Mouse (Mus musculus) hindbrain, postnatal 0 days (tissue): ENCODE measurements at regions not wholly inside any gene's neighbourhood (a gene's known extent, or its start where the extent isn't known, plus 50 kb on each side); places are given as distances from the start of the nearest gene placed in this dataset.

Experiments used
- ATAC-seq: fragments of 200-750 bp; cut with Nextera tagmentation; 2 replicates; pipeline ENCODE4 v1.8.0; 2017; ENCODE audit warnings: mild to moderate bottlenecking, moderate TSS enrichment, moderate library complexity
- DNase-seq: peaks from one replicate; pipeline ENCODE4 v3.0.0-alpha.2; 2015; ENCODE audit warnings: low spot score
- H3K27ac ChIP-seq: fragments of 300-500 bp; sonication (generic); 2 replicates; pipeline ENCODE4 v1.5.1; 2014; ENCODE audit warnings: mild to moderate bottlenecking
- H3K27me3 ChIP-seq: fragments of 300-500 bp; sonication (generic); 2 replicates; pipeline ENCODE4 v1.6.1; 2014; ENCODE audit warnings: low read length, mixed read lengths; ENCODE audit not compliant: insufficient read depth
- H3K36me3 ChIP-seq: fragments of 300-500 bp; sonication (generic); 2 replicates; pipeline ENCODE4 v1.6.1; 2014; ENCODE audit warnings: low read length, mixed read lengths; ENCODE audit not compliant: insufficient read depth
- H3K4me1 ChIP-seq: fragments of 300-500 bp; sonication (generic); 2 replicates; pipeline ENCODE4 v1.6.1; 2014; ENCODE audit warnings: antibody characterized with exemption, low read length, mixed read lengths; ENCODE audit not compliant: insufficient read depth
- H3K4me2 ChIP-seq: fragments of 300-500 bp; sonication (generic); 2 replicates; pipeline ENCODE4 v1.6.1; 2014; ENCODE audit warnings: low read depth, mild to moderate bottlenecking, low read length, moderate library complexity, mixed read lengths
- H3K4me3 ChIP-seq: fragments of 300-500 bp; sonication (generic); 2 replicates; pipeline ENCODE4 v1.5.1; 2014; ENCODE audit warnings: low read length
- H3K9ac ChIP-seq: fragments of 300-500 bp; sonication (generic); replicated peaks from 2 replicates; pipeline ENCODE4 v1.6.1; 2014; ENCODE audit warnings: mild to moderate bottlenecking, low read length, moderate library complexity, mixed read lengths
- H3K9me3 ChIP-seq: fragments of 300-500 bp; sonication (generic); 2 replicates; pipeline ENCODE4 v1.6.1; 2016; ENCODE audit warnings: low read length, mixed read lengths
- CTCF ChIP-seq: IDR thresholded peaks from 2 replicates; pipeline ENCODE4 v1.5.1; 2016; ENCODE audit warnings: antibody characterized with exemption, control low read depth, low read depth
- whole genome bisulfite sequencing: fragments of 180-500 bp; shearing (Covaris S2); extraction: QIAGEN DNeasy Blood & Tissue Kit; methylation state at CpG from one replicate; pipeline ENCODE4 v1.1.7; 2014; 5-methylcytosine and 5-hydroxymethylcytosine counted together

DNA sequence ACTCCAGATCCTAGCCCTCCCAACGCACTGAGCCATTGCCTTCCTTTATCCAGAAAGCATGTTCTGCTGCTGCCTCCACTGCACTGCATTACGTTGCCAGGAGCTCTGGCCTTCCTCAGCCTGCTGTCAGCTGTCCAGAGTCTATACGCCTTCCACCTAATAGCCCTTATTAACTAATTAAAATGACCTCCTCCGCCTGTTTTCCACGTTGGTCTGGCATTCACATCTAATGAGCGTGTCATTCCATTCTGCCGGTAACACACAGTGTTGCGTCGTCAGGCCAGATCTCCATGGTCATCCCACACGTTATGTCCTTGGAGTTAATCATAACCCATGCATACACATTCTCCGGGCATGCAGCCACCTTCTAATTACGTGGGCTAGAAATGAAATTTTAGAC lies 56.7 kb upstream of the Med4 start:
- WGBS = 31% methylated on average over 12 of the region's 12 CpGs
- ATAC-seq (peak; percentile 86), DNase-seq (peak; percentile 62)
- Histone ChIP-seq H3K27ac (no peak overlapping the region), H3K4me1 (no peaks in the 10 kb centered on the region), H3K4me3 (no peak overlapping the region), H3K36me3 (no peaks in the 10 kb centered on the region), H3K9me3 (no peaks in the 10 kb centered on the region), H3K9ac (no peak overlapping the region), H3K4me2 (no peak overlapping the region), H3K27me3 (no peaks in the 10 kb centered on the region)
- TF ChIP-seq CTCF = no peak

DNA sequence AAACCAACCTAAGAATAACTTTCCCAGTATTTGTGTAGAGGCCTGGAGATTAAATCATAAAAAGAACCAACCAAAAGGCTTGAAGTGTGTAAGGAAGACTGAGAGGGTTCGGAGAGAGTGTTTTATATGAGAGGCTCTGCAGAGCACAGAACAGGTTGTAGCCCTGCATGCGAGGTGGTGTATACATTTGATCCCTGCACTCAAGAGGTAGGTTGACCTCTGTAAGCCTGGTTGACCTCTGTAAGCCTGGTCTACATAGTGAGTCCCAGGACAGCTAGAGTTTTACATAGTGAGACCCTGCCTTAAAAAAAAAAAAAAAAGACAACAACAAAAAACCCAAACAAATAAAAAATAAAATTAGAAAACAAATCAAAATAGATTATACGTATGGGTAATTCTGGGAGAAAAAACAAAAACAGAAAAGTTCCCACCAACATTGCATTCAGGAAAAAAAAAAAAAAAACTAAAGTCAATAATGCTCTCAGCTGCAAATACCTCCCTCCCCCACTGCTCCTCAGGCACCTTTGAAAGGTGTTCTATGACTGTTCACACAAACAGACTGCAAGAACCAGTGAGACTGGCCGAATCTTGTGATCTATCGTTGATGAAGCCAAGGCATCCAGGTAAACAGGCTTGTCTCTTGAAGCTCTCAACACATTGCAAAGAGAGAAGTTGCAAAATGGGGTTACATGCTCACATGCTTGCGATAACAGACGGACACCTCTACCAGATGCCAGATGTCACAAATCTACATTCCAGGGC lies 57.3 kb upstream of the Med4 start:
- ATAC-seq = no peak
- H3K27ac ChIP-seq = no peak overlapping the region
- no peak overlapping the region for H3K4me2 ChIP-seq
- TF ChIP-seq CTCF = no peak
- H3K4me3 ChIP-seq = no peak overlapping the region
- H3K36me3 ChIP-seq = no peaks in the 10 kb centered on the region
- no peaks in the 10 kb centered on the region for H3K9me3 ChIP-seq
- 89% methylated on average over 7 of the region's 7 CpGs for WGBS
- no peak overlapping the region for H3K9ac ChIP-seq
- DNase-seq = no peak
- H3K4me1 ChIP-seq = no peaks in the 10 kb centered on the region
- H3K27me3 ChIP-seq = no peaks in the 10 kb centered on the region

DNA sequence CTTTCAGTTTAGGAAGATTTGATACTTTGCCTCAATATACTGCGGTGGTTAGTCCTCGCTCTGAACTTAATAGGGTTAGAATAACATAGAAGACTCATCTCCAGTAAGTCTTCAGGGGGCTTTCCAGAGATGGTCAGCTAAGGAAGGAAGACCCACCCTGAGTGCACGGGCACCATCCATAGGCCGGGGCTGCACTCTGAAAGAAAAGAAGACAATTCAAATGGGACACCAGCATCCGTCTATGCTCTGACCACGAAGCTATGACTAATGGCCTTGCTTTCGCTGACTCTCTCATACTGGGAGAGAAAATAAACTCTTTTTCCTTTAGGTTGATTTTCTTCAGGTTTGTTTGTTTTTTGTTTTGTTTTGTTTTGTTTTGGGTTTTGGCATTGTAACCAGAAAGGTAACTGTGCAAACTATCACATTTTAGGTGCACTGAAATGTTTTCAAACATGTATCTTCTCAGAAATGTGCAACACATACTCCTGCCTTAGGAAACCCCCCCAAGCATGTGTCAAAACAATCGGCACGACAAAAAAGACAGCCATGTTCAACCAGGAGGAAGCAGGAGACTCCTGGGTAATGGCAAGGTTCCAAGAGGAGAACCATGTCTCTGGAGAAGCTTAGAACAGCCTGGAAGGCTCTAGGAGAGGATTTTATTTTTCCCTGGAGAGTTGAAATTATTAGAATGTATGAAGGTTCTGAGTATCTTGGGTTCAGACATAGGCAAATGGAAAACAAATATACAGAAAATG lies 58.4 kb upstream of the Med4 start:
- DNase-seq = no peak

DNA sequence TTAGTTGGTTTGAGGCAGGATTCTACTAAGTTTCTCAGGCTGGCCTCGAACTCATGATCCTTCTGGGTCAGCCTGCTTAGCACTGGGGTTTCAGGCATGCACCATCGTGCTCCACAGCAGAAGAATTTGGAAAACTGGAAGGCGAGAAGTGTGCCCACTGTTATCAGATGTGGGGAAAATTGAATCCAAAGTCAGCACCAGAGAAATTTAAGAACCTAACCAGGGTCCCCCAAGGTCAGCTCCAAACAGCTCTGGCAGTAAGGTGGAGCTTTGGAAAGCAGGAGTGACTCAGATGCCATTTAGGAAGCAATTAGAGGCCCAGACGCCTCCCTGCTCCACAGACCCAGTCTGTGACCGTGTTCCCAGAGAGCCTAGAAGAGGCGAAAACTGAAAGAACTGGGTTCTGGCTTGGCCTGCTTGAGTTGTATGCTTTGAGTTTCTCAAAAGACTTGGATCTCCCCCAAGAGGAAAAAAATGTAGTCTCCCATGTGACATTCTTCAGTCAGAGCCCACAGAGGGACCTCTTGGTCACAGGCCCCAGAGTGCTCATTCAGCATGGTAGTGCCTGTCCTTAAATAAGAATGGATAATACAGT lies 59.8 kb upstream of the Med4 start:
- H3K36me3 ChIP-seq = no peaks in the 10 kb centered on the region
- H3K4me3 ChIP-seq = no peak overlapping the region
- ATAC-seq (no peak), DNase-seq (peak; percentile 42)
- H3K4me2 ChIP-seq = no peak overlapping the region
- no peaks in the 10 kb centered on the region for H3K9me3 ChIP-seq
- H3K9ac ChIP-seq = no peak overlapping the region
- TF ChIP-seq CTCF = no peak
- no peaks in the 10 kb centered on the region for H3K4me1 ChIP-seq
- H3K27ac ChIP-seq = no peak overlapping the region
- 83% methylated on average over 6 of the region's 6 CpGs for WGBS
- H3K27me3 ChIP-seq = no peaks in the 10 kb centered on the region

More for the DNA sequence above, 58.4 kb upstream of the Med4 start:
- no peak for TF ChIP-seq CTCF
- Histone ChIP-seq H3K4me3 (no peak overlapping the region), H3K36me3 (no peaks in the 10 kb centered on the region), H3K9me3 (no peaks in the 10 kb centered on the region), H3K4me2 (no peak overlapping the region), H3K4me1 (no peaks in the 10 kb centered on the region), H3K27ac (no peak overlapping the region), H3K9ac (no peak overlapping the region), H3K27me3 (no peaks in the 10 kb centered on the region)
- ATAC-seq = no peak
- 79% methylated on average over 9 of the region's 9 CpGs for WGBS

DNA sequence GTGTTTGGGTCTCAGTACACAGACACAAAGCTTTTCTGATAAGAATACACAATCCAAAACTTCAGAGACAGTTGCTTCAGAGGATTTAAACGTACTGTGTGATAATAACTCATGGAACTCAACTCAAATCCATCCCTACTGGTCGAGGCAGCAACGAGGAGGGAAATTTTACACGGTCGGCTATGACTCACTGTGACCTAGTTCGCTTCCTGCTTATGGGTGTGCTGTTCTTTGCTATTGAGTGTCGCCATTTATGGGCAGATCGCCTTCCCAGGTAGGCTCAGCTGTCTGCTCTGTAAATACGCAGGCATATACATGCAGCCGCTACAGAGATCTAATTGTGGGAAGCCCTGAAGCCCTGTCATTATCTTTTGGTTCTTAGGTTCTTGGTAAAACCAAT lies 60.7 kb upstream of the Med4 start:
- Histone ChIP-seq H3K4me3 (no peak overlapping the region), H3K9me3 (no peaks in the 10 kb centered on the region), H3K36me3 (no peaks in the 10 kb centered on the region), H3K27me3 (no peaks in the 10 kb centered on the region), H3K9ac (no peak overlapping the region), H3K4me1 (no peaks in the 10 kb centered on the region), H3K27ac (no peak overlapping the region), H3K4me2 (no peak overlapping the region)
- no peak for DNase-seq
- TF ChIP-seq CTCF = no peak
- 90% methylated on average over 10 of the region's 10 CpGs for WGBS
- ATAC-seq = no peak

DNA sequence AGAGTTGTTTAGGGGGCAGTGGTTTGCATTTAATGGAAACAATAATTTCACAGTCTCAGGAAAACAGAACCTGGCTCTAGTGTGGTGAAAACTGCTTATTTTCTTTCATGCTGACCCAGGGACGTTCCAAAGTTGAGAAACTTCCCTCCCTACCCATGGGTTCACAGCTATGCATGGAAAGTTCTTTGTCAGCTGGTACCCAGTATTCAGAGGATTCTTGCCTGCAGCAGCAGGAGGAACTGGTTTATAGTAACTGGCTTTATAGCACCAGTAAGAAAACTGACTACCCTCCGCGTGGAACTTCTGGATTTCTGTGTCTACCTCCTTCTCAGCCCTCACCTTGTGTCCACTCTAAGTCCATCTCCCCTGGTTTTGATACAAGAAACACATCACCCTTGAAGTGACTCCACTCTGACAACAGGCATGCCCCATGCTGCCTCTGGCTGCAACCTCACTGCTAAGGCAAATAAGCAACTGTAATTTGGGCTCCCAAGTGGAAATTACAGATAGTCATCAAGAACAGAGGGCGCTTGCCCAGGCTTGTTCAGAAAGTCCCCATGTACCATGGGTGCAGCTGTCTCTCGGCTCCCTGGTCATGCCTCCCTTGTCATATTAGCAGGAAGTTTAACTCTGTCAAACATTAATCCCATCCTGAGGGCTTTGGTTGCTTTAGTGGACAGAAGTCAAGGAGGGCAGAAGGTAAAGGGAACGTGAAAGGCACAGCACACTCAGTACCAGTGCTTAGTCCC lies 60.6 kb upstream of the Itm2b start:
- Histone ChIP-seq H3K27ac (no peak overlapping the region), H3K4me2 (no peak overlapping the region), H3K27me3 (no peaks in the 10 kb centered on the region), H3K9ac (no peak overlapping the region), H3K4me3 (no peak overlapping the region), H3K4me1 (no peaks in the 10 kb centered on the region), H3K36me3 (no peaks in the 10 kb centered on the region), H3K9me3 (no peaks in the 10 kb centered on the region)
- WGBS = 68% methylated on average over 6 of the region's 6 CpGs
- DNase-seq (no peak), ATAC-seq (no peak)
- TF ChIP-seq CTCF = no peak
